Mouse (Mus musculus) adrenal gland (tissue): ENCODE results near the gene Etl4.

ENCODE experiments used
- intact Hi-C: fragments of 180-260 bp; cut with DNase I; formaldehyde crosslinking; loops from one replicate; pipeline ENCODE4 v1.15.1; 2025
- microRNA-seq, 2 experiments: library from miRNA; unstranded; fragments of <30 nt; microRNA quantifications; one replicate each; pipeline ENCODE4; 2019

The Etl4 gene

GRCm38 (mm10) chr2:20831608-20832406 is 922.2 kb downstream of the Etl4 start:
- intact Hi-C loops: no loop called here

- intact Hi-C loops: no loop called here
These were observed 939.8 kb downstream of the Etl4 start for GRCm38 (mm10) chr2:20849346-20849745.

Small RNA genes within 50 kb of the gene (microRNA-seq; reads per million reads assigned to microRNA genes)
- 0 reads per million in 2 experiments for gene Gm44457
